Mouse (Mus musculus) neural tube, embryonic 11.5 days (tissue): ENCODE results near the gene Pdzd2. TPM values are rescaled to one million over a fixed set of nuclear protein-coding genes. Genes with fewer than 3 reads are reported as not detected.

Experiments
- ATAC-seq: fragments of 200-750 bp; cut with Nextera tagmentation; 2 replicates; pipeline ENCODE4 v1.8.0; 2017; ENCODE audit warnings: moderate number of reproducible peaks, mild to moderate bottlenecking, moderate TSS enrichment, moderate library complexity; ENCODE audit not compliant: insufficient read depth, low FRiP score, low TSS enrichment
- DNase-seq: peaks from one replicate; pipeline ENCODE4 v3.0.0-alpha.2; 2015; ENCODE audit warnings: low spot score
- H3K27ac ChIP-seq: fragments of 300-500 bp; sonication (generic); 2 replicates; pipeline ENCODE4 v1.5.1; 2014; ENCODE audit warnings: low read depth, mild to moderate bottlenecking, low read length
- H3K27me3 ChIP-seq: fragments of 300-500 bp; sonication (generic); 2 replicates; pipeline ENCODE4 v1.6.1; 2014; ENCODE audit warnings: mild to moderate bottlenecking, low read length, mixed read lengths; ENCODE audit not compliant: control insufficient read depth, insufficient read depth
- H3K36me3 ChIP-seq: fragments of 300-500 bp; sonication (generic); 2 replicates; pipeline ENCODE4 v1.6.1; 2014; ENCODE audit warnings: mild to moderate bottlenecking, low read length, moderate library complexity, mixed read lengths; ENCODE audit not compliant: control insufficient read depth, insufficient read depth
- H3K4me1 ChIP-seq: fragments of 300-500 bp; sonication (generic); 2 replicates; pipeline ENCODE4 v1.6.1; 2014; ENCODE audit warnings: low read length, mixed read lengths; ENCODE audit not compliant: control insufficient read depth, insufficient read depth
- H3K4me2 ChIP-seq: fragments of 300-500 bp; sonication (generic); 2 replicates; pipeline ENCODE4 v1.6.1; 2014; ENCODE audit warnings: low read depth, mild to moderate bottlenecking, moderate library complexity
- H3K4me3 ChIP-seq: fragments of 300-500 bp; sonication (generic); 2 replicates; pipeline ENCODE4 v1.5.1; 2014; ENCODE audit warnings: low read depth, low read length
- H3K9ac ChIP-seq: fragments of 300-500 bp; sonication (generic); 2 replicates; pipeline ENCODE4 v1.6.1; 2014; ENCODE audit warnings: mild to moderate bottlenecking, low read length
- H3K9me3 ChIP-seq: fragments of 300-500 bp; sonication (generic); 2 replicates; pipeline ENCODE4 v1.6.1; 2016; ENCODE audit warnings: low read length; ENCODE audit not compliant: control insufficient read depth
- WGBS: fragments of 180-500 bp; shearing (Covaris S2); extraction: QIAGEN DNeasy Blood & Tissue Kit; methylation state at CpG from one replicate; pipeline ENCODE4 v1.1.7; 2014; 5-methylcytosine and 5-hydroxymethylcytosine counted together
- polyA plus RNA-seq: library from polyadenylated mRNA; unstranded; fragments of >200 nt; fragmentation: Nextera tagmentation; extraction: Ambion mirVana; gene quantifications from 2 replicates; pipeline ENCODE4 v1.2.1, GENCODE M21; 2014

Gene Pdzd2
- polyA plus RNA-seq, 1 experiment from 2014 or later = 4.8 TPM

DNA sequence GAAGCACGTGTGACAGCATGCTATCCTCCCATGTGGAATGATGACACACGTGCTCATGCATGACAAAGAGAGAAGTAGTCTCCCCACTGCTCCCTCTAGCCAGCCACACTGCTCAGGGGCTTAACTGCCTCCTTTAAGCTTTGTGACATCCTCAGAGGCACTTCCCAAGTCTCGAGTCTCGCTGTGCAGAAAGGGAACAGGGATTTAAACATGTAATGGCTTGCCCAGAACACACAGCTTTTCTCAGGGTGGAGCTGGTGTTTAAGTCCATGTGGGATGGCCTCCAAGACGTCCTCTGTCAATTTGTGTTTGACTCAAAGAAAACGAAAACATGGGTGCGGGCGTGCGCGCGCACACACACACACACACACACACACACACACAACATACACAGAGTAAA lies 301.6 kb downstream of the Pdzd2 start:
- Histone ChIP-seq H3K4me2 (no peak overlapping the region), H3K27ac (no peak overlapping the region)
- ATAC-seq = no peak

DNA sequence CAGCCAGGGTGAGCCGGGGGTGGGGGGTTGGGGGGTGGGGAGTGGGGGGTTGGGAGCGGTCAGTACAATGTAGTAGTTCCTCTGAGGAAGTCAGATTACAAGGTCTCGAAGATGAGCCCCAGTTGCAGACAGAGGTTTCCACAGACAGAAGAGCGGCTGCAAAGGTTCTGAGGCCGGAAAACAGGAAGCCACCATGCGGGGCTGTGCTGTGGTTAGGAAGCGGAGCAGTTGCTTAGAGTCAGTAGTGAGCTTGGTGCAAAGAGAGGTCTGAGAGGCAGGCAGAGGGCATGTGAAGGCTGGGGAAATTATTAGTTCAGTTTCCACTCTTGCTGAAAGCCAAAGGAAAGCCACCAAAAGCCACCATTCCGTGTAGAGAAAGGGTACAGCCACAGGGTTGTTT lies 303.8 kb downstream of the Pdzd2 start:
- no peak for DNase-seq

More for the DNA sequence above, 301.6 kb downstream of the Pdzd2 start:
- DNase-seq = no peak
- H3K4me1 ChIP-seq = no peaks in the 10 kb centered on the region
- H3K36me3 ChIP-seq = no peaks in the 10 kb centered on the region
- 80% methylated on average over 11 of the region's 11 CpGs for WGBS
- H3K4me3 ChIP-seq = no peak overlapping the region
- H3K9me3 ChIP-seq = no peaks in the 10 kb centered on the region
- H3K27me3 ChIP-seq = no peaks in the 10 kb centered on the region
- H3K9ac ChIP-seq = no peak overlapping the region

DNA sequence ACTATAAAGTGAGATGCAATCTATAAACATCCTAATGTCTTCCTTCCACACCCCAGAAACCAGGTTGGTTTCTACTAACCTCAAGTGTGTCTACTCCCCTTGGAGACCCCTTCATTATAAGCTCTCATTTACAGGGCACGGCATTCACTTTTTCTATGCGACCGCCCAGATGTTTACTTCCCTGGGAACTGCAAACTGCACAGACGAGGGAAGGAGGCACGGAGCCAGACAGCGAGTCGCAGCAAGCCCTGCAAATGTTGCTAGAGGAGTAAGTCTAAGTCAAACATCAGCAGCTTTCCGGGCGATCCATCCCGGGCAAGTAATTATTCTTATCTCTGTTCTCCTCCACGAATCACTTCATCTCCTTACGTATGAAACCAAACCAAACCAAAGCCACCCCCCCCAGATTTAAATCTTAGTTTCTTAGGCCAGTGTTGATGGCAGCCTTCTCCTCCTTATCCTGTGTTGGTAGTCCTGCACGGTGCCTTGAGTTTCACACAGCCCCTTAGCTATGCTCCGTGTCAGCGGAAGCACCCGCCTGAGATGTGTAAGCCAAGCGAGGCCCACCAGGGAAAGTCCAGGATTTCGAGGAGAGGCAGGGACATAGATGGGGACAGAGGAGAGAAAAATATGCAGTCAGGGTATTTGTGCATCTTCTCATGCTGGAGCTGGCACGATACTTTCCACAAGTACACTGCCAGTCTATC lies 305.7 kb downstream of the Pdzd2 start:
- no peaks in the 10 kb centered on the region for H3K9me3 ChIP-seq
- H3K4me1 ChIP-seq = no peaks in the 10 kb centered on the region
- DNase-seq (no peak), ATAC-seq (no peak)
- 77% methylated on average over 19 of the region's 19 CpGs for WGBS
- H3K27me3 ChIP-seq = no peaks in the 10 kb centered on the region
- H3K9ac ChIP-seq = no peak overlapping the region
- no peaks in the 10 kb centered on the region for H3K36me3 ChIP-seq
- H3K27ac ChIP-seq = no peak overlapping the region
- H3K4me3 ChIP-seq = no peak overlapping the region
- H3K4me2 ChIP-seq = no peak overlapping the region

More for the DNA sequence above, 303.8 kb downstream of the Pdzd2 start:
- Histone ChIP-seq H3K36me3 (no peaks in the 10 kb centered on the region), H3K27ac (no peak overlapping the region), H3K4me3 (no peak overlapping the region), H3K9me3 (no peaks in the 10 kb centered on the region), H3K27me3 (no peaks in the 10 kb centered on the region), H3K4me1 (no peaks in the 10 kb centered on the region), H3K9ac (no peak overlapping the region), H3K4me2 (no peak overlapping the region)
- no peak for ATAC-seq
- 77% methylated on average over 8 of the region's 8 CpGs for WGBS

DNA sequence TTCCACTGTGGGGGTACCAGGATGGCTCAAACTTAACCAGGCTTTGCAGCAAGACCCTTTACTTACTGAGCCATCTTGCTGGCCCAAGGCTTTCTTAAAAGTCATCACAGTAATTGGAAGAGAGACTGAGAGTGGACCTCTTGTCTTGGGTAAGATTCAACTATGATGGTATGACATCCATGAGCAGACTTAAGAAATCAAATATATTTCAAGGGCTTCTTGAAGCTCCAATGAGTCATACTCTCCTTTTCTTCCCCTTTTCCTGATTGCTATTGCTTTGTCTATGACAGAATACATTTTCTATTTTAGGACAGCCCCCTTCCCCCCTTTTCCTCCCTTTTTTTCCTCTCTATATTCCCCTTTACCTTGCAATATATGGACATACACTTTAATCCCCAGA lies 306.8 kb downstream of the Pdzd2 start:
- no peak overlapping the region for H3K4me3 ChIP-seq
- no peaks in the 10 kb centered on the region for H3K4me1 ChIP-seq
- H3K27ac ChIP-seq = no peak overlapping the region
- DNase-seq (no peak), ATAC-seq (no peak)
- H3K36me3 ChIP-seq = no peaks in the 10 kb centered on the region
- H3K9me3 ChIP-seq = no peaks in the 10 kb centered on the region
- no peak overlapping the region for H3K9ac ChIP-seq
- H3K27me3 ChIP-seq = no peaks in the 10 kb centered on the region
- no peak overlapping the region for H3K4me2 ChIP-seq

DNA sequence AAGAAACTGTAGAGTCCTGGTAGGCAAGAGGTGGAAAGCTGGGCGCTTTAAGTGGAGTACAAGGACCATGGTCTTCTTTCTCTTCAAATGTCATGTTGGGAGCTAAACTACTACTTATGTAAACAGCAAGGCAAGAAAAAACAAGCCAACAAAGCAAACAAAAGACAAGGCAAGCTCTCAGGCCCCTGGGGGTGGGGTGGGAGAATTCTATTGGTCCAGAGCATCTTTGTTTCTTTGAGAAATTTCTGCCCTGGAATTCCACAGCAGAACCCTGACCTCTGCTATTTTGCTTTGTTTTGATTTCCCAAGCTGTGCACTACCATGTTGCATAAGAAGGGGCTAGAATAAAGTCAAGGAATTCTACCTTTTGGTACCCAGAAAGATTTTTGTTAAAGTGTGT lies 307.4 kb downstream of the Pdzd2 start:
- H3K4me1 ChIP-seq = no peaks in the 10 kb centered on the region
- H3K27me3 ChIP-seq = no peaks in the 10 kb centered on the region
- H3K36me3 ChIP-seq = no peaks in the 10 kb centered on the region
- H3K4me2 ChIP-seq = no peak overlapping the region
- ATAC-seq (no peak), DNase-seq (no peak)
- H3K9ac ChIP-seq = no peak overlapping the region
- no peak overlapping the region for H3K4me3 ChIP-seq
- H3K9me3 ChIP-seq = no peaks in the 10 kb centered on the region
- 81% methylated on average over 1 of the region's 1 CpGs for WGBS
- no peak overlapping the region for H3K27ac ChIP-seq

DNA sequence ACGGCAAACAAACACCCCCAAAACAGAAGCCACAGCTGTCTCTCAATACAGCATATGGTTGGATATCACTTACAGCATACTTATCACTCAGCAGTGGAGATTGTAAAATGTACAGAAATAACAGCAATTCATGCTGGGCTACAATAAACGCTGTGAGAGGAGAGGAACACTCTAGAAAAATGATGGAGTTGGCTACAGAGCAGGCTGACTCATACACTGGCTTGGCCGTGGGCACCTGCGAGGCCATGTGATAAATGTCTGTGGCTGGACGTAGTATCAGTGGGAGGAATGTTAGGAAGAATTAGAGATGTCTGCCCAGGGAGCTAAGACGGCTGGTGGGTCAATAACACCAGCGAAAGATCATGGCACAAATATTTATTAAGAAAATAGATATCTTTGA lies 308.0 kb downstream of the Pdzd2 start:
- WGBS = 61% methylated on average over 7 of the region's 7 CpGs
- no peaks in the 10 kb centered on the region for H3K4me1 ChIP-seq

DNA sequence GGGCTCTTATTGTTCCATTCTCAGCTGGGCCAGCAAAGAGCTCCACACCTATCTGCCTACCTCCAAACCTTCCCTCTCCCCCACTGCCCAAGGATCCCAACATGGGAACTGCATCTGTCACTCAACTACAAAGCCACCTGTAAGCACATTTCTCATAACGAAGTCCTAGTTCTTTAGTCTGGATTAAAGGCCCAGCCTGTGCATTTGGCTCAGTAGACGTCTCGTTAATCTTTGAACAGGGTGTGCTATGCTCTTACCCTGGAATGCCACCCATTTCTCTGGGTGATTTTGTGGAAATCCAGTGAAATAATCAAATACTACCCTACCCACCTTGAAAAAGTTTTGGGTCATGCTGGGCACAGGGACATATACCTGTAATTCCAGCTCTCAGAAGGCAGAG lies 308.5 kb downstream of the Pdzd2 start:
- Histone ChIP-seq H3K36me3 (no peaks in the 10 kb centered on the region), H3K9ac (no peak overlapping the region), H3K4me1 (no peaks in the 10 kb centered on the region), H3K27ac (no peak overlapping the region), H3K4me2 (no peak overlapping the region), H3K9me3 (no peaks in the 10 kb centered on the region), H3K4me3 (no peak overlapping the region), H3K27me3 (no peaks in the 10 kb centered on the region)
- DNase-seq = no peak
- WGBS = 92% methylated on average over 3 of the region's 3 CpGs
- no peak for ATAC-seq

More for the DNA sequence above, 308.0 kb downstream of the Pdzd2 start:
- no peak overlapping the region for H3K27ac ChIP-seq
- DNase-seq (no peak), ATAC-seq (no peak)
- H3K9me3 ChIP-seq = no peaks in the 10 kb centered on the region
- no peaks in the 10 kb centered on the region for H3K27me3 ChIP-seq
- H3K4me2 ChIP-seq = no peak overlapping the region
- no peak overlapping the region for H3K9ac ChIP-seq
- no peaks in the 10 kb centered on the region for H3K36me3 ChIP-seq
- no peak overlapping the region for H3K4me3 ChIP-seq

DNA sequence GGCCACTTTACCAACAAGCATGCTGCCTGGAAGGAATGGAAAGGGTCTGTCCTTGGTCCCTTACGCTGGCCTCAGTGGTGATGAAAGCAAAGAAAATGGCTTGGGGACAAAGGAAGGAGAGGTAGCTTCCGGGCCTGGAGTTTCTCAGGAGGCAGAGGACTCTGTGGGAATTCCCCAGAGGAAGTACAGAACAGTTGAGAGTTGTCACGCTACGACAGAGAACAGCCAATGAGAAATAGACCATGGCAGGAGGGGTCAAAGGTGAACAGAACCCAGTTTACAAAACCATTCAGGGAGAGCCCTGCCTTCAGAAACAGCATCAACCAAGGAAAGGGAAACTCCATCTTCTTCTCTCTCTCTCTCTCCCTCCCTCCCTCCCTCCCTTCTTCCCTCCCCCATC lies 309.1 kb downstream of the Pdzd2 start:
- no peaks in the 10 kb centered on the region for H3K36me3 ChIP-seq
- ATAC-seq = no peak
- no peaks in the 10 kb centered on the region for H3K9me3 ChIP-seq
- DNase-seq = no peak
- no peaks in the 10 kb centered on the region for H3K4me1 ChIP-seq
- no peak overlapping the region for H3K27ac ChIP-seq
- WGBS = 41% methylated on average over 4 of the region's 4 CpGs
- no peak overlapping the region for H3K9ac ChIP-seq
- no peak overlapping the region for H3K4me2 ChIP-seq
- no peaks in the 10 kb centered on the region for H3K27me3 ChIP-seq
- H3K4me3 ChIP-seq = no peak overlapping the region

DNA sequence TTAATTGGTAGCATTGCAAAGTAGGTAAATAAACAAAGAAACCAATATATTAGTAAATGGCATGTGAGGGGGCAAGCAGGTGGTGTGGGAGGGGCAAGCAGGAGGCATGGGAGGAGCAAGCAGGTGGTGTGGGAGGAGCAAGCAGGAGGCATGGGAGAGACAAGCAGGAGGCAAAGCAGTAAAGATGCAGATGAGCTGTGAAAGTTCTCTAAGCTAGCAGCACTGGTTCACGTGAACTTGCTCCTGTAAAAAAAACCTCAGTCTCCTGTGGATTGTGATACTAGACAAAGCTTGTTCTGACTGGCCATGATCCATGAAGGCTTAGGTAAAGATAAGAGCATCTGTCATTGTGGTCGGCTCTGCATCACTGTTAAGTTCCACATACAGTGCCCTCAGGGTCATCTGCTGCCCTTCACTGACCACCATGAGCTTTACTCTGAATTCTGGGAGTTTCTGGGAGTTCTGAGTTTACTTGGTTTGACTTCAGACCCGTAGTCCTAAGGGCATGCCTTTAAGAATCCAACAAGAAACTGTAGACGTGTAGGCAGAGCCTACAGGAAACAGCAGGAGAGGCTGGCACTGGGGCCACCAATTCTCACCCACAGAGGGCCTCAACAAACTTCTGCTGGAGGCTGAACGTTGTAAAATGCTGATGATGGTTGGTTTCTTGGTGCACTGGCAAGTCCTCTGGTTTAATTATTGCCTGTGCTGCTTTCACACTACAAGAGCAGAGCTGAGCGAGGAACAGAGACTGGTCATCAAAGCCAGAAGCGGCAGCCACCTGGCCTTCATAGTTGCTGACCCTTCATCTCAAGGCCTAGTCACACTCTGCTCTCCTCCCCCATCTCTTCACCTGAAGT lies 309.9 kb downstream of the Pdzd2 start:
- H3K27ac ChIP-seq = no peak overlapping the region
- DNase-seq = no peak
- H3K4me3 ChIP-seq = no peak overlapping the region
- no peaks in the 10 kb centered on the region for H3K36me3 ChIP-seq
- no peaks in the 10 kb centered on the region for H3K27me3 ChIP-seq
- H3K4me2 ChIP-seq = no peak overlapping the region
- no peaks in the 10 kb centered on the region for H3K4me1 ChIP-seq
- H3K9me3 ChIP-seq = no peaks in the 10 kb centered on the region
- no peak overlapping the region for H3K9ac ChIP-seq
- no peak for ATAC-seq
- WGBS = 55% methylated on average over 7 of the region's 7 CpGs
